18 mouse cellular contexts compared by ENCODE assay signal in genomic region chr3:158207840-158208239, GRCm38 (mm10).
DNase-seq lines count a peak whose midpoint lies in the region; ATAC-seq and TF ChIP-seq lines count a peak whose summit lies in the region.
"Had no signal": no experiment of that assay in that cellular context is flagged by ENCODE, and none has a peak within 500 bp of the region (broad histone marks: within the 10 kb centered on the region; RNA-seq: fewer than 3 reads in every experiment).

No protein-coding gene starts in this region.

- no peaks in the 10 kb centered on the region for H3K9me3 ChIP-seq in forebrain, embryonic 16.5 days (ENCODE audit: control insufficient read depth, low read length)
- H3K9me3 ChIP-seq in kidney, postnatal 0 days (replicated peaks; ENCODE audit: low read length): no peaks in the 10 kb centered on the region
- H3K9me3 ChIP-seq in midbrain, embryonic 15.5 days: no peaks in the 10 kb centered on the region
- no peaks in the 10 kb centered on the region for H3K9me3 ChIP-seq in heart, embryonic 12.5 days (replicated peaks)
- H3K9me3 ChIP-seq: neural tube, embryonic 12.5 days had no signal

- peaks cover 6% of the 10 kb centered on the region for H3K4me1 ChIP-seq in forebrain, embryonic 16.5 days (replicated peaks; ENCODE audit: control insufficient read depth, insufficient read depth, low read length)
- H3K4me1 ChIP-seq in kidney, postnatal 0 days (replicated peaks; ENCODE audit: insufficient read depth, low read length): no peaks in the 10 kb centered on the region
- H3K4me1 ChIP-seq in midbrain, embryonic 15.5 days: 0 out of 2 replicates have a peak, but pooled peaks cover 9% of the 10 kb centered on the region
- no peaks in the 10 kb centered on the region for H3K4me1 ChIP-seq in heart, embryonic 12.5 days (replicated peaks)
- H3K4me1 ChIP-seq: neural tube, embryonic 12.5 days had no signal

- no peak for TF ChIP-seq CTCF in kidney, postnatal 0 days (IDR thresholded peaks at IDR 0.05; ENCODE audit: low read depth)

- no peak overlapping the region for H3K4me2 ChIP-seq in forebrain, embryonic 16.5 days (ENCODE audit: low read length)
- no peak overlapping the region for H3K4me2 ChIP-seq in kidney, postnatal 0 days (ENCODE audit: low read length)
- no peak overlapping the region for H3K4me2 ChIP-seq in midbrain, embryonic 15.5 days
- no peak overlapping the region for H3K4me2 ChIP-seq in heart, embryonic 12.5 days
- H3K4me2 ChIP-seq: neural tube, embryonic 12.5 days had no signal

- DNase-seq in kidney, adult 18-20 months: peak; percentile 5
- no peak for DNase-seq in kidney, adult 11 months
- DNase-seq in kidney, postnatal 0 days (ENCODE audit: low spot score): no peak
- no peak for DNase-seq in embryo, embryonic 9.5 days (ENCODE audit: extremely low spot score)
- DNase-seq: cerebellum, adult 8-10 months; embryo, embryonic 11 days; gastrocnemius, adult 2 months; heart, postnatal 4 days; layer of hippocampus, adult 9-11 months; left cerebral cortex, postnatal 4 days; liver; lung, postnatal 10 days had no signal

- no peaks in the 10 kb centered on the region for H3K36me3 ChIP-seq in forebrain, embryonic 16.5 days (ENCODE audit: control insufficient read depth, insufficient read depth)
- no peaks in the 10 kb centered on the region for H3K36me3 ChIP-seq in kidney, postnatal 0 days (ENCODE audit: insufficient read depth, low read length)
- no peaks in the 10 kb centered on the region for H3K36me3 ChIP-seq in midbrain, embryonic 15.5 days (replicated peaks)
- H3K36me3 ChIP-seq in heart, embryonic 12.5 days: no peaks in the 10 kb centered on the region
- H3K36me3 ChIP-seq: neural tube, embryonic 12.5 days had no signal

- WGBS in forebrain, embryonic 16.5 days: 16% methylated on average over 2 of the region's 2 CpGs
- 50% methylated on average over 2 of the region's 2 CpGs for WGBS in kidney, postnatal 0 days
- WGBS in midbrain, embryonic 15.5 days: 37% methylated on average over 2 of the region's 2 CpGs
- WGBS in heart, embryonic 12.5 days: 47% methylated on average over 2 of the region's 2 CpGs

- H3K27ac ChIP-seq in forebrain, embryonic 16.5 days (ENCODE audit: low read length): no peak overlapping the region
- H3K27ac ChIP-seq in kidney, postnatal 0 days: no peak overlapping the region
- no peak overlapping the region for H3K27ac ChIP-seq in midbrain, embryonic 15.5 days
- no peak overlapping the region for H3K27ac ChIP-seq in heart, embryonic 12.5 days (ENCODE audit: poor library complexity, severe bottlenecking)
- H3K27ac ChIP-seq: gastrocnemius, adult 2 months; left cerebral cortex, adult 2 months; neural tube, embryonic 12.5 days; stomach, postnatal 0 days had no signal

- H3K27me3 ChIP-seq in forebrain, embryonic 16.5 days (replicated peaks; ENCODE audit: control insufficient read depth, insufficient read depth, low read length): no peaks in the 10 kb centered on the region
- H3K27me3 ChIP-seq in kidney, postnatal 0 days (ENCODE audit: insufficient read depth, low read length): no peaks in the 10 kb centered on the region
- H3K27me3 ChIP-seq in midbrain, embryonic 15.5 days (replicated peaks): no peaks in the 10 kb centered on the region
- H3K27me3 ChIP-seq in heart, embryonic 12.5 days (replicated peaks): no peaks in the 10 kb centered on the region
- H3K27me3 ChIP-seq: neural tube, embryonic 12.5 days had no signal

- no peak overlapping the region for H3K9ac ChIP-seq in forebrain, embryonic 16.5 days (replicated peaks; ENCODE audit: low read depth, low read length)
- no peak overlapping the region for H3K9ac ChIP-seq in kidney, postnatal 0 days (ENCODE audit: low read depth, low read length)
- H3K9ac ChIP-seq in midbrain, embryonic 15.5 days: no peak overlapping the region
- H3K9ac ChIP-seq in heart, embryonic 12.5 days: no peak overlapping the region
- H3K9ac ChIP-seq: neural tube, embryonic 12.5 days had no signal

- peak; percentile 58 for ATAC-seq in forebrain, embryonic 16.5 days
- ATAC-seq in kidney, postnatal 0 days (replicated peaks; ENCODE audit: low FRiP score, low read depth): peak; percentile 57; the same call in 1 of the 2 replicates
- peak; percentile 69 for ATAC-seq in midbrain, embryonic 15.5 days (replicated peaks)
- no peak for ATAC-seq in heart, embryonic 12.5 days (ENCODE audit: insufficient number of reproducible peaks, low FRiP score)

- H3K4me3 ChIP-seq in forebrain, embryonic 16.5 days (replicated peaks; ENCODE audit: low read length): no peak overlapping the region
- no peak overlapping the region for H3K4me3 ChIP-seq in kidney, postnatal 0 days (replicated peaks; ENCODE audit: low read depth, low read length)
- H3K4me3 ChIP-seq in midbrain, embryonic 15.5 days: no peak overlapping the region
- no peak overlapping the region for H3K4me3 ChIP-seq in heart, embryonic 12.5 days
- H3K4me3 ChIP-seq: gastrocnemius, adult 2 months; left cerebral cortex, adult 2 months; neural tube, embryonic 12.5 days had no signal
